Mouse (Mus musculus): Measurements from ENCODE around the gene Mettl25.

- TF ChIP-seq POLR2A (IDR thresholded peaks at IDR 0.05; ENCODE audit: low read depth, low read length) (no peak), CTCF (IDR thresholded peaks at IDR 0.05; ENCODE audit: extremely low read depth, insufficient read length, insufficient replicate concordance, low read depth, low read length) (no peak)
Observed at GRCm38 (mm10) chr10:105727798-105728197, 113.4 kb downstream of the Mettl25 start.
